Mouse (Mus musculus) thymus, adult 18-20 months (tissue): ENCODE data around the gene Slc16a14.

Source experiments
- DNase-seq, 2 experiments: peaks; one replicate each; pipeline ENCODE4 v3.0.0; 2022; ENCODE audit warnings: mixed read lengths in 2 of 2

Gene Slc16a14

GRCm38 (mm10) chr1:84910177-84910804 lies 24.6 kb downstream of the Slc16a14 start:
- DNase-seq, result no peak

- DNase-seq, result no peak
These were observed 30.5 kb downstream of the Slc16a14 start for GRCm38 (mm10) chr1:84904467-84904866.

- no peak for DNase-seq
These were observed 35.8 kb downstream of the Slc16a14 start for GRCm38 (mm10) chr1:84899156-84899555.

- no peak for DNase-seq
These were observed 37.6 kb downstream of the Slc16a14 start for GRCm38 (mm10) chr1:84897364-84897763.

GRCm38 (mm10) chr1:84891746-84892145 lies 43.2 kb downstream of the Slc16a14 start:
- DNase-seq, result no peak

- no peak for DNase-seq
These were observed 44.4 kb downstream of the Slc16a14 start for GRCm38 (mm10) chr1:84890503-84890902.

- no peak for DNase-seq
These were observed 44.9 kb downstream of the Slc16a14 start for GRCm38 (mm10) chr1:84890005-84890393.

- DNase-seq, result no peak
These were observed 45.5 kb downstream of the Slc16a14 start for GRCm38 (mm10) chr1:84889330-84890004.

GRCm38 (mm10) chr1:84885921-84886320 lies 49.0 kb downstream of the Slc16a14 start:
- DNase-seq, result no peak

GRCm38 (mm10) chr1:84885174-84885573 lies 49.8 kb downstream of the Slc16a14 start:
- no peak for DNase-seq

- DNase-seq, result no peak
These were observed 51.0 kb downstream of the Slc16a14 start for GRCm38 (mm10) chr1:84883889-84884288.

GRCm38 (mm10) chr1:84882937-84883336 lies 52.0 kb downstream of the Slc16a14 start:
- no peak for DNase-seq

GRCm38 (mm10) chr1:84882066-84882532 lies 52.8 kb downstream of the Slc16a14 start:
- DNase-seq, result no peak

- no peak for DNase-seq
These were observed 53.5 kb downstream of the Slc16a14 start for GRCm38 (mm10) chr1:84881248-84882065.

- DNase-seq, result no peak
These were observed 55.3 kb downstream of the Slc16a14 start for GRCm38 (mm10) chr1:84879571-84880120.

- DNase-seq, result no peak
These were observed 57.3 kb downstream of the Slc16a14 start for GRCm38 (mm10) chr1:84877590-84877989.

- DNase-seq, result no peak
These were observed 62.0 kb downstream of the Slc16a14 start for GRCm38 (mm10) chr1:84872939-84873338.

- DNase-seq, result no peak
These were observed 62.8 kb downstream of the Slc16a14 start for GRCm38 (mm10) chr1:84872105-84872504.

GRCm38 (mm10) chr1:84871131-84871530 lies 63.8 kb downstream of the Slc16a14 start:
- DNase-seq, result no peak

GRCm38 (mm10) chr1:84869498-84869897 lies 65.4 kb downstream of the Slc16a14 start:
- DNase-seq, result no peak

- DNase-seq, result no peak
These were observed 66.1 kb downstream of the Slc16a14 start for GRCm38 (mm10) chr1:84868841-84869240.

- DNase-seq, result no peak
These were observed 66.6 kb downstream of the Slc16a14 start for GRCm38 (mm10) chr1:84868311-84868710.

- no peak for DNase-seq
These were observed 68.2 kb downstream of the Slc16a14 start for GRCm38 (mm10) chr1:84866706-84867230.
